Mouse (Mus musculus) adrenal gland, postnatal 14 days (tissue): ENCODE data around the gene Sesn3. TPM values are rescaled to one million over a fixed set of nuclear protein-coding genes. Genes with fewer than 3 reads are reported as not detected.
"Not testable (repeated sequence)": the region's sequence is repeated elsewhere in the genome, so short reads cannot be mapped to it uniquely, and the experiment has no call there.

ENCODE experiments used
- DNase-seq: peaks from one replicate; pipeline ENCODE4 v3.0.0; 2021; ENCODE audit warnings: mixed read lengths
- total RNA-seq: library from RNA; stranded (reverse); gene quantifications from 2 replicates; pipeline ENCODE4 v1.2.3, GENCODE M21; 2021

The Sesn3 gene
- total RNA-seq, 1 experiment from 2014 or later = 45.3 TPM

DNA sequence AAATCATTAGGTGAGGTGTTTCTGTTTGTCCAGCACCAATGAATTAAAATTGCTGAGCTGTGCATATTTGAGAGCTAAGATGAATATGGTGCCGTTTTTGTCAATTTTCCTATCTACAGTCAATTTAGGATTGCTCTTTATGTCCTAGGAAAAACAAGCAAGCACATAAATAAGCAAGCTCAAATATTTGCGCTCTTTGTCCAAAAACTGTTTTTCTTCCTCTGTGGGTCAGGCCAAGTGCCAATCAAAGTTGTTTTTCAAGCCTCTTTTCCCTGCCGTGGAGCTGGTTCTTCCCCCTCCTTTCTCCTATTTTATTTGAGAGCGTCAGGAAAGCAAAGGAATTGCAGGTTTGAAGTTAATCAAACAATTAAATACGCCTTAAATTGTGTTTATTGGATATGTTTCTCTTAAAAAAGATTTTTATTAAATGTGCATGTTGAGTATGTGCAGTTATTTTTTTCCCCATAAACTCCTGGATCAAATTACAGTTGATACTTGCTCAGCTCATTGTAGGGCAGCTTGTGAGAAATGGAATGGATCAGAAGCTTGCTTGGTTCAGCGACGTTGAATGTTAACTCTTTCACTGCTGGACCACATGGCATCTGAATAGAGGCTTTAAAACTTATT, 2.6 kb downstream of the Sesn3 start:
- DNase-seq = peak; percentile 23

DNA sequence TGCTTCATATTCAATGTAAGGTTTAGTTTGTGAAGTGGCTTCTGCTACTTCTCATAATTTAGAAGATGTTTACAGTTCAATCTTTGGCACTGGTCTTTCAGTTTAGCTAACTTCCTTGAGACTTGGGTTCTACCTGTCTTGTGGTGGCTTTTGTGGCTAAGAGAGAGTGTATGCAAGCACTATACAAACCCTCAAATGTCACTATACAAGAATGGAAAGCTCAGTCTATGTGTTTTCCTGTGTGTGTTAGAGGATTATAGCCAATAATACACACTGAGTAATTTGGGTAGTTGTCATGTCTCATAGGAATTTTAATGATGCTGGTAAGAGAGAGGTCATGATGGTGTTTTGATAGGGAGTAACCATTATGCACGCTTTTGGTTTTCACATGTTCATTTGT, 5.8 kb downstream of the Sesn3 start:
- no peak for DNase-seq

DNA sequence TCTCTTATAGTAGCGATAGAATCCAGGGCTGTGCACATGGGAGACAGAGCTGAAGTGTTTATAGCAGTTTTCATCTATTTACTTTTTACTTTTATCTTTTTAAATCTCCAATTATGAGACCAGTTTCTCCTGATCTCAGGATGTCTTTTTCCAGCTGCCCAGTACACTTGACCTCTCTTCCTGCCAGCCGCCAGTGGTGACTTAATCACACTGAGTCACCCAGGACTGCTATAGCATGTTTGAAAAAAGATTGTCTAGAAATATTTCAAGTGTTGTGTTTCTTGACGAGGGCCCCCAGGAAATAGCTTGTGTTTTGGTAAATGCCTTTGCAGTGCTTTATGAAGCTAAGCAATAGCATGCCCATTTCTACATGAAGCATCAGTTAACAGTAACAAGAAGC, 10.2 kb downstream of the Sesn3 start:
- peak; percentile 52 for DNase-seq

DNA sequence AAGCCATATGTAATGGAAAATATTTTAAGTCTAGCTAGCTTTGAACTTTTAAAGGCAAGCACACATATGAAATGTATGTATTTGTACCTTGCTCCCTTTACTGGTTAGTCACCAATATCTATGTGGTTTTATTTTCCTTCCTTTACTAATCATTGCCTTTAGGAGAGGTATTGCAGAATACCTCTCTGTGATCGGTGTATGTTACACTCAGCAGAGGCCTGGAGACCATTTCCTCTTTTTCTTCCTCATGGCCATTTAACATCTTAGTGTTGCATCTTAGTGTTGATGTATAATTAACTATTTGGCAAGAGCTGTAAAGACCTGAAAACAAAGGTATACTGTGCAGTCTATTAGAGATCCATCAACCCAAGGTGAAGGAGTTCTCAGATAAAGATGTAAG, 12.4 kb downstream of the Sesn3 start:
- DNase-seq = no peak

DNA sequence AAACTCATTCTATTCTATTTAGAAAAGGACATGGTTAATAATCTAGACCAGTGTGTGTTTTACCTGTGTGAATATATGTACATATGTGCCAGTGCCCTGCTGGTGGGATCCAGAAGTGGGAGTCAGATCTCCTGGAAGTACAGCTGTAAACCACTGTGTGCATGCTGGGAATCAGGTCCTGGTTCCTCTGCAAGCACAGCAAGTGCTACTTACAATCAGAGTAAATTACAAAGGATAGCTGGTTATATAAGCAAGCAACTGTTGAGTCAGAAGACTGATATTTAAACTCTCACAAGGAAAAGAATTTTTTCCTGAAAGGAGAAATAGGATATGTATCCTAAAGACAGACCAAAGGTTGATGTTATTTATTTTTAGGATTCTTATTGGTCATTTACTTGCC, 13.6 kb downstream of the Sesn3 start:
- DNase-seq = no peak

DNA sequence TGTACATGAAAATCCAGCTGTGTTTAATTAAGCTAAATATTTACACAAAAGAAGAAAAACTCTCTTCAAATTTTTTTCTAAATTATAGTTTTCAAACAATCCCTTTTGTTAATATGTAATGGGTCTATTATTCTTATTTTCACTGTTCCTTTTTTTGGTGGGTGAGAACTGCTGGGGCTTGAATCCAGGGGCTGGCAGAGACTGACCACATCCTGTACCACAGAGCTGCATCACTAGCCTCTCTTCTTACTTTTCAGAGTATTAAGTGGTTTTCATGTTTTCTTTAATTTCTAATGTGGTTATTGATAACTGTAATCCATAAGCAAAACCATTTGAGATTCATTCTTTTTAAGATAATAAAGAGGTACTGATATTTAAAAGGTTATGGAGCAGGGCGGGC, 19.0 kb downstream of the Sesn3 start:
- DNase-seq = no peak

DNA sequence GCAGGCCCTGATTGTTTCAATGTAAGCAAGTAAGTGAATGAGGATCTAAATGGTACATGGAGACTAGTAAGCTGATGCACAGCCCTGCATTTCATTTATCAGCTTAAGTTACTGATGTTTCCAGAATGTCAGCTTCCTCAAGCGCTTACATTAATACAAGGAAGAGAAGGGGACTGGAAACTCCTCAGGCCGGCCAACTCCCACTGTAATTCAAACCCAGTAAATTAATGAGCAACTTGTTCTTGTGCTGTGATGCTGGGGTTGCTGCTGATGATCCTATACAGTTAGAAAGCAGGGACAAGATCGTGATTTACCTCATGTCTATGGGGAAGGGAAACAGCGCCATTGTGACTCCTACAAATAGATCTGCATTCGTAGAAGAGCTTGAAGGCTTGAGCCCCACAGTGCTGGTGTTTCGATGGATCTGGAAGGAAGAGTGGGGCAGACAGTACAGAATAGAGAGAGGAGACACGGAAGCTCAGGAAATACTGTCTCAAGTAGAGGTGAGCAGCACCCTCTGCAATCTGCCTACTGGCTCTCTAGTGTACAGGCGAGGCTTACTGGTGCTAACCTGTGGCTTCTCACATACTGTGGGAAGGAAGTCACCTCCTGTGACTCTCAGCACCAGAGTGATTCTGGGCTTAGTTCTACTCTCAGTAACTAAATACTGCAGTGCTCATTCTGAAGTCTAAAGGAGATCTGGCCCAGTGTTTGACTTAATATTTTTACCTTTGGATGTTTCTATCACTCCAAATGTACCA, 21.0 kb downstream of the Sesn3 start:
- no peak for DNase-seq

DNA sequence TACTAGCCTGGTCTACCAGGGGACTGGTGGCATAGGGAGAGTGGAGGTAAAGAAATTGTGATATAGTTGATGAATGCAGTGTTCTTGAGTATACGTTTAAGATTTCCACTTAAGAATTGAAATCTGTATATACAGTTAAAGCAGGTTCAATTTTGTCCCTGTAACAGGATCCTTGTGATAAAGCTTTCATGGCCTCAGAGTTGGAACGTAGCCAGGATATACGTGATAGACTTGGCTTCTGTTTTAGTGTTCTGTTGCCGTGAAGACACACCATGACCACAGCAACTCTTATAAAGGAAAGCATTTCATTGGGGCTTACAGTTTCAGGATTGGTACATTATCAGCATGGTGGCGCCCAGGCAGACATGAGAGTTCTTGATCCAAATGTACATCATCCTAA, 22.3 kb downstream of the Sesn3 start:
- DNase-seq = no peak

DNA sequence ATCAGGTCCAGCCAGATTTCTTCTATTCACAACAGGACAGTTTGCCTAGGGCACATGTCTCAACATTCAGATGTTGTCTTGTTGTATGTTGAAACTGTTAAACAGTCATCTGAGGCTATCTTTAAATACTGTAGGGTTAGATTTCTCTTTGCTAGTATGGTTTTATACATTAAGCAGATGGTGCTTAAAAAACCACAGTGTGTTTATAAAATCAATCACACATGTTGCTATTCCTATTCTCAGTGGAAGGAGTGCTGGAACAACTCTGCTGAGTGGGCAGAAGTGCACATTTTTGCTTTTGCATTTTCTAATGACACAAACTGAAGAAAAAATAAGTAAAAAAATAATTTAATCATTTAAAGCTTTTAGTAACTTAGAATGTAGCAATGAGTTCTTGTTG, 25.0 kb downstream of the Sesn3 start:
- DNase-seq = no peak

DNA sequence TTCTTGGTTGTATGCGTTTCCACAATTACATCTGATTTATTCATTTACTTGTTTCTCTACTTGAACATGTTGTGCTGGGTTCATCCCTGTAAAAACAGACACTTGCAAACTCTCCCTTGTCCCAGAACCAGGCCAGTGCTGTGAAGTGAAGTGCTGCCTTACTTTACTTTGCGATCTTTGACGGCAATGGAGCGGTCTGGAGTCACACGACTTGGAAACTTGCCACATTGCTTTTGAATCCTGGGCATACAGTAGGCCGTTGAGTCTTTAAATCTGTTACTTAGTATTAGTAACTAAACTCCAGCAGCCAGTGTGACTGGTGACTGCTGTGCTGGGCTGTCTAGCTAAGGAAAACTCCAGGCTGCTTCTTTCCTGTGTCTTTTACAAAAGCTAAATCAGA, 25.9 kb downstream of the Sesn3 start:
- no peak for DNase-seq

DNA sequence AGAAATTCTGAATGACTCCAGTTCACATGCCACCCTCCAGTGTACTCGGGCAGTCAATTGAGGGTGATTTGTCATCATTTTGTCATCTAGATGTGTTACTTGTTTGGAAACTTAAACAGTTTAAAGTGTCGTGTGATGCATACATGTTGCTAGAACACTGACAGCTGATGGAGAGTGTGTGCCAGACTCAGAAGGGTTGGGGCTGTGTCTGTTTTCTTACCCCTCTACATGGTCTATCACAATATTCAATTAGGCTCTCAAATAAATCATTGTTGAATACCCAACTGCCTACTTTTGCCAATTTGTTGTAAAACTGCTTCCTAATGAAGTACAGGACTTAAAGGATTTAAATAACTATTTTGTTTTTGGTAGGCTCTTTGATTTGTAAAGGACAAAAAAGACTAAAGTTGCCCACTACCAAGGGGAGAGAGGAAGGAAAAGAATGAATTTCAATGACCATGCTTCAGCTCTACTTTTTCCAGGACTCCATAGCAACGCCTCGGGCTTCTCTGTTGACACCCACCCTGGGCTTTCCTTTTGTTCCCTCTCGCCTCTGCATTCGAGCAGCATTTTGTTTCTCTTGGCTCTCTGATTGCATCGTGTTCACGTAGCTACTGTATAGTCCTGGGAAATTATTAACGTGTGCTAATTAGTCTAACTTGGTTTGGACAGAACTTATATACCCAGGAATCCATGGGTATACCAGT, 29.5 kb downstream of the Sesn3 start:
- DNase-seq = no peak

DNA sequence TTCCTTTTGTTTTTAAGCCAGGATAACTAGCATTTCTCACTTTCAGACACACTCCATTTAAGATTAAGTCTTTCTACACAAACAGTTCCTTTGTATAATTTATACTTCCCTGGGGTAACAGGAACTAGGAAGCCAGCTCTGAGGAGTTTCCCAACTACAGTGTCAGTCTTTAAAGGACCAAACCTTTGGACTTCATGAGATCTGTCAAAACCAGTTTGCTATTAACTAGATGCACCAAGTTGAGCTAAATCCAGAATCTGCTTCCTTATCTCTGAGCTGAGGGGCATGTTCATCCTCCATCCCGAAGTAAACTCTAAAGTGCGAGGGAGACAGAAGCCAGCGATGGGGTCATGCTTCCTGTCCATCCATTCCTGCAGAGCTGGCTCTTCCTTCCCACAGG, 32.5 kb downstream of the Sesn3 start:
- no peak for DNase-seq

DNA sequence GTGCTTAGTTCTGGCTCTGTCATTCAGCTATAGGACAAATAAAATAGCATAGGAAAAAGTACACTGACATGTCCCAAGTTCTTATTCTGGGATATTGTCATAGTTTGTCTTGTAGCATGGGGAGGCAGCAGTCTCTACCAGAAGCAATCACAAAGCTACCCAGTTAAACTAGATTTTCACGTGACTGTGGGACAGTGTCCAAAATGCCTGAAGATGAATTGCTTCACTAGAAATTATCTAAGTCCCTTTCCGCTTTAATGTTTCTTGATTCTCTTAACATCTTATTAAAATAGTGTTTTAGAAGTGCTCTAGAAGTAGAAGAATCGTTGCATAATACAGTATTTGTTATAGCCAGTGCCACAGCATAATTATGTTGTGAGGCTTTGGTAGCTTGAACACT, 39.1 kb downstream of the Sesn3 start:
- DNase-seq = no peak

DNA sequence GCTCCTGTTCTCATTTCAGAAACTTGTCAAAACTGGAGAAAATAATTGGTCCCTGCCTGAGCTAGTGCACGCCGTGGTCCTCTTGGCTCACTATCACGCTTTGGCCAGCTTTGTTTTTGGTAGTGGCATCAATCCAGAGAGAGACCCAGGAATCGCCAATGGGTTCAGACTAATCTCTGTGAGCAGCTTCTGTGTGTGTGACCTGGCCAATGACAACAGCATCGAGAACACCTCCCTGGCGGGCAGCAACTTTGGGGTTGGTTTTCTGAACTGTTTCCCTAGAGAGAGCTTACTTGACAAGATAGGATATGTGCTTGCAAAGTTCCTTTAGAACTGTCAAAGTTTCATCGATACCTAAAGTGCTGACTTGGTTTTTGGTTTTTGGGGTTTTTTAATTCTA, 39.6 kb downstream of the Sesn3 start:
- no peak for DNase-seq

DNA sequence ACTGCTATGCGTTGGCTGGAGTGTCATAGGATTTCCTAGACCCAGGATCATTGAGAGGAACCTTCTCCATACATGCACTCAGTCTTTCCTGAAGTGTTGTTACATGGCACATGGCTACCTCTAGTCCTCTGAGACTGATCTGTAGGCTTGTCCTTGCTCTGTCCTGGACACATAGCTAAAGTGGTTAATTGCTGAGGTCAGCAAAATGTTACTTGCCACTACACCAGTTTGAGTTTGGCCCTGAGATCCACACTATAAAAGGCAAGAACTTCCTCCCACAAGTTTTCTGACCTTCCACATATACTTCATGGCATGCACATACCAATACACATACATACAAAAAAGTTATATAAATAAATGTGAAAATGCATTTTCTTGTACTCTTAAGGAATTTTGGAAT, 41.8 kb downstream of the Sesn3 start:
- no peak for DNase-seq

DNA sequence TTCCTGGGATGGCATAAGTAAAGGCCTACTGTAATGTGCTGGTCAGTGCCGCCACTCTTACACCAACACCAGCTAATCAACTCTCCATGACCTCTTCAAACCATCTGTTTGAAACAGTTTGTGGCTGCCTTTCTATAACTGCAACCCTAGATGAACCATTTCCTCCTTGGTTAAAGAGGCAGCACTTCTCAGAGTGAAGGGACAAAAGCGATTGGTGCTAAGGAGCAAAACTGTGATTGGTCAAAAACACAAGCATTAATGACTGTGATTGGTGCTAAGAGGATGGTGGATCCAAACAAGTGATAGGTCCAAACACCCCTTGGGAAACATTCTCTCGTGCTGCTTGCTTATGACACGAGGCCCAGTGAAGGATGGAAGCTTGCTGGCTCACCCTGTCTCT, 61.0 kb downstream of the Sesn3 start:
- no peak for DNase-seq

DNA sequence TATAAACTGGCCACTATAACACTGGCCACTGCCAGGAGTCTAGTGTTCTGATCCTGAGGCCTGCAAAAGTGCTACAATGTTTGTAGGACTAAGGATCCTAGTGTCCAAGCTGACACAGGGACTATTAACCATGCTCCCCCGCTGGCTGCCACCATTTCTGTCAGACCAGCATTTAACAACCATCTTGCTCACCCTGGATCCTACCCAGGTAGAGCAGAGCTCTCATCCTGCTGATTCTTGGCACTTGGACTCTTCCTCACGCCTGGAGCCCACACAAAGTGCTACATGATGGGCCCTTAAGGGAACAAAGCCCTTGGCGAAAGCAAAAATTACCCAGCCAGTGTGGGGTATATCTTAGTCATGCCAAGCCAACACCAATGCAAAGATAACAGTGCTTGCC, 62.0 kb downstream of the Sesn3 start:
- DNase-seq = no peak

DNA sequence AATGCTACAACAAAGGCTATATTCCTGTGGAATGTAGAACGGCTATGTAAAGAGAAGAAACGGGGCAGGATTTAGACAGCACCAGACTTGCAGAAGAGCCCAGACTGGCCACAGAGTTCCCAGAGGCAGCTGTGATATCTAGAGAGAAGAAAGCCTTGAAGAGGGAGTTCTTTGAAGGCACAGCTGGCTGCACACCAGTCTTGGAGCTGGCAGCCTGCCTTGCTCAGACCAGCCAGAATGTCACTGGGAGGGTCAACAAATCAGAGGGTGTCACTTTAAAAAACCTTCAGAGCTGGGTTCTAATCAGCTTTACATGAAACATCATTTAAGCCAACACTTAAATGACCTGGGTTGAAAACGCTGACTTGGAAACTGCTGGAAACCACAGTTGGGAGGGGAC, 63.8 kb downstream of the Sesn3 start:
- peak; percentile 61 for DNase-seq

DNA sequence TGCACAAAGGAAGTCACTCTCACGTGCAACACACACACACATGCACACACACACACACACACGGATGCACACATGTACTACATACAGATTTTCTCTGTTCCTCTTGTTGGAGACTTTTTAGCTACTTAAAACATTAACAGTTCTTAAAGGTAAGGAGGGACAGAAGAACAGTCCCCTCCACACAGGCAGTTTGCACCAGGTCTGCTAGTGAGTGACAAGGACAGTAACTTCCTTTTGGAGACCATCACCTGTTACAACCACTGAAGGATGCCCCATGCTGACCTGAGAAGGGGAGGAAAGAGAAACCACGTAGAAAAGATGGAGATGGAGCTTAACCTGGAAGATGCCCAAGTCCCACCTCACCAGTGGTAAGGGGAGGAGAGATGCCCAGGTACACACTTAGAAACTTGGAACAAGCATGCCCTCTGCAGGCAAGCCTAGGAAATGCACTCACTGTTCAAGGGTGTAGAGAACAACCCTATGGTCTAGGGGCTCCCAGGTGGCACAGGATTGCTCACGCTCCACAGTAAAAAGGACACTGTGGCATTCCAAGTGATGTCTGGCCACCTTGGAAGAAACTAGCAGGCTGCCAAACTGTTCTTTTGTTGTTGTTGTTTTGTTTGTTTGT, 67.3 kb downstream of the Sesn3 start:
- DNase-seq = peak; percentile 80

DNA sequence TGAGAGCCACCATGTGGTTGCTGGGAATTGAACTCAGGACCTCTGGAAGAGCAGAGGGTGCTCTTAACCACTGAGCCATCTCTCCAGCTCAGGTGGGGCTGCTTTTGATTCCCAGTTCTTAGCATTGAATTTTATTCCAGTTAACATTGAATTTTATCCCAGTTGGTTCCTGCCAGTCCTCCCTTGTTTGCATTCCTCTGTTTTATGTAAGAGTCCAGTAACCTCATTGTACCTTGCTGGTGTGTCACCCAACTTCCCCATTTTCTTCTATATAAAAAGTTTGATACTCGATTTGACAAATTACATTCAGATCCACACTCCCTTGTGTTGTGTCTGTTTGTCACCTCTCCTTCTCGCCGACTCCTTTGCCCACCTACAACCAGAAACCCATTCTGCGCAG, 71.0 kb downstream of the Sesn3 start:
- DNase-seq = not testable (repeated sequence)

DNA sequence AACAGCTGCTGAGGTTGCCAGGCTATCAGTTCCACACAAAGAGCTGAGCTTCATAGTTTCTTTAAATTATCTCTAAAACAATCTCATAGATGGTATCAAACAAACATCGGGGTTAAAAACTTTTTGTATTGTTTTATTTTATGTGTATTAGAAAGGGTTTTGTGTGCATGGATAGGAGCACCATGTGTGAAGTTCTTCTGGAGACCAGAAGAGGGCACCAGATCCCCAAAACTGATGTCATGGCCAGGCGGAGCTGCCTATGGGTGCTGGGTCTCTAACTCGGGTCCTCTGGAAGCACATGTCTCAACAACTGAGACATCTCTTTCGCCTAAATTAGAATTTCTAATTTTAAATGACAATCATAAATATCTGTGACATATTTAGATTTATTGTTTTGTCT, 73.5 kb downstream of the Sesn3 start:
- DNase-seq = peak; percentile 52

DNA sequence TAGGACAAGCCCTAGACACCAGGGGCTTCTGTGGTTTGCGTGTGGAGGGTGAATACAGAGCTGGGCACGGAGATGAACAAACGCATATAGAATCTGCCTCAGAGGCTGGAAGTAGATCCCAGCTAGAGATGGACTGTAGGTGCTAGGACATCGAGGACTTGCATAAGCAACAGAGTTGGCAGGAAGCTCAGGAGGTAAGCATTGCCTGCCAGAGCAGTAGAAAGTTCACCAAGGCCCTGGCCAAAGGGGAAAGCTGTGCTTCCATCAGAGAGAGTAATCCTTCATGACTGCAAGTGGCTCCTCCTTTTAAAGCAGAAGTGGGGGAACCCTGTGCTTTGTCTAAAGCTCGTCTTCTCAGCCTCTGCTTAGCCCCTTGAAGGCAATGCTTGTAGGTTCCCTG, 74.5 kb downstream of the Sesn3 start:
- peak; percentile 45 for DNase-seq

DNA sequence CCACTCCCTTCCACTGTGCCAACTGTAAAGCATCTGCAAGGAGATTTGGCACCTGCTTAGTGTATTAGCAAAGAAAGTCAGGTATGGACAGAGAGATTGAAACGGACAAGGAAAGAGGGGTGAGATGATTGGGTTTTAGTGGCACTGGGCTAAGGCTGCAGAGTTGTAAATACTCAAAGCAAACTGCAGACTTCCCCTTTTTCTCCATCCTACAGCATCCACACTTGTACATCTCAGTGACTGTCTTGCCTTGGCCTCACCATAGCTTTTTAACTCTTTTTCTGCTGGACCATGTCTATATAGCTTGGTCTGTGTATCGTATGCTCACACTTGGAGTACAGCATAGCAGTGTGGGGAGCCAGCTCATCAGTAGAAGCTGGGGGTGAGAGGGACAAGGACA, 75.9 kb downstream of the Sesn3 start:
- no peak for DNase-seq
